Mouse (Mus musculus) left cerebral cortex, postnatal 4 days (tissue): ENCODE measurements around the gene Tmem28. TPM values are rescaled to one million over a fixed set of nuclear protein-coding genes. Genes with fewer than 3 reads are reported as not detected.

Experiments
- DNase-seq: peaks from one replicate; pipeline ENCODE4 v3.0.0-alpha.2; 2022
- intact Hi-C: fragments of 180-260 bp; cut with DNase I; formaldehyde crosslinking; loops from one replicate; pipeline ENCODE4 v1.15.1; 2025
- total RNA-seq, 2 experiments: library from RNA; stranded (reverse); gene quantifications; 2 replicates each; pipeline ENCODE4 v1.2.3; 2021

The Tmem28 gene
- total RNA-seq, result 10 to 100 TPM; 13.0 to 13.9 TPM

GRCm38 (mm10) chrX:99820790-99821395 lies at the start of gene Tmem28:
Gene Tmem28 (plus strand): TSS chrX:99821021.
- intact Hi-C loops, result no loop called here
- DNase-seq, result peak; percentile 17

- DNase-seq, result no peak
- intact Hi-C loops, result no loop called here
These were observed 40.5 kb upstream of the Tmem28 start for GRCm38 (mm10) chrX:99780308-99780707.

GRCm38 (mm10) chrX:99808375-99808774 lies 12.4 kb upstream of the Tmem28 start:
- DNase-seq, result peak; percentile 42

GRCm38 (mm10) chrX:99819395-99819935 lies 1.4 kb upstream of the Tmem28 start:
- DNase-seq, result peak; percentile 65
- intact Hi-C loops, result loop anchor here (10.0 kb wide), 1 partner anchor 665 kb away; no protein-coding TSS in a partner anchor

More at GRCm38 (mm10) chrX:99808375-99808774, 12.4 kb upstream of the Tmem28 start:
- intact Hi-C loops, result no loop called here

GRCm38 (mm10) chrX:99819936-99820789 lies 658 bp upstream of the Tmem28 start:
- intact Hi-C loops, result loop anchor here (10.0 kb wide), 1 partner anchor 665 kb away; no protein-coding TSS in a partner anchor

GRCm38 (mm10) chrX:99842090-99842489 lies 21.3 kb downstream of the Tmem28 start:
- intact Hi-C loops, result no loop called here
- no peak for DNase-seq

More at GRCm38 (mm10) chrX:99819936-99820789, 658 bp upstream of the Tmem28 start:
- DNase-seq, result peak; percentile 66

- intact Hi-C loops, result no loop called here
- peak; percentile 78 for DNase-seq
These were observed 32.5 kb downstream of the Tmem28 start for GRCm38 (mm10) chrX:99853261-99853741.

GRCm38 (mm10) chrX:99853834-99854233 lies 33.0 kb downstream of the Tmem28 start:
- intact Hi-C loops, result no loop called here
- peak; percentile 44 for DNase-seq

- no peak for DNase-seq
- intact Hi-C loops, result no loop called here
These were observed 51.4 kb downstream of the Tmem28 start for GRCm38 (mm10) chrX:99872228-99872627.

GRCm38 (mm10) chrX:99872632-99873201 lies 51.9 kb downstream of the Tmem28 start:
- intact Hi-C loops, result no loop called here
- DNase-seq, result no peak

- intact Hi-C loops, result no loop called here
- DNase-seq, result no peak
These were observed 52.6 kb downstream of the Tmem28 start for GRCm38 (mm10) chrX:99873259-99873919.

- intact Hi-C loops, result no loop called here
These were observed 53.1 kb downstream of the Tmem28 start for GRCm38 (mm10) chrX:99873920-99874296.

GRCm38 (mm10) chrX:99876781-99877180 lies 56.0 kb downstream of the Tmem28 start:
- intact Hi-C loops, result no loop called here
- peak; percentile 58 for DNase-seq

More at GRCm38 (mm10) chrX:99873920-99874296, 53.1 kb downstream of the Tmem28 start:
- DNase-seq, result no peak

GRCm38 (mm10) chrX:99883396-99883795 lies 62.6 kb downstream of the Tmem28 start:
- intact Hi-C loops, result no loop called here
- DNase-seq, result no peak

Other genes with a start within 250 kb of the Tmem28 start
- 10 to 100 TPM in 1 of 2 experiments, 1 to 10 TPM in 1; 9.7 to 10.1 TPM for gene Eda, start 154.6 kb downstream of the Tmem28 start, total RNA-seq